Mouse (Mus musculus) G1E (cell line): ENCODE measurements at regions not wholly inside any gene's neighbourhood (a gene's known extent, or its start where the extent isn't known, plus 50 kb on each side); places are given as distances from the start of the nearest gene placed in this dataset.

Experiments used
- ATAC-seq: 2 replicates; pipeline ENCODE4 v1.8.0; 2016; ENCODE audit warnings: mild to moderate bottlenecking; ENCODE audit not compliant: insufficient number of reproducible peaks, poor library complexity, low FRiP score, severe bottlenecking; ENCODE audit errors: extremely low read depth
- DNase-seq: peaks from one replicate; pipeline ENCODE4 v3.0.0; 2012; ENCODE audit warnings: low spot score
- H3K27me3 ChIP-seq: 2 replicates; pipeline ENCODE4 v1.6.1; 2012; ENCODE audit warnings: mild to moderate bottlenecking, low read length, inconsistent platforms; ENCODE audit not compliant: insufficient read depth
- H3K36me3 ChIP-seq: replicated peaks from 2 replicates; pipeline ENCODE3; 2012; ENCODE audit warnings: mild to moderate bottlenecking, inconsistent platforms
- H3K4me1 ChIP-seq: 2 replicates; pipeline ENCODE4 v1.6.1; 2012; ENCODE audit warnings: low read depth, low read length, inconsistent platforms, mixed read lengths; ENCODE audit not compliant: insufficient read depth
- H3K4me3 ChIP-seq: 2 replicates; pipeline ENCODE4 v1.5.1; 2012; ENCODE audit warnings: low read depth, mild to moderate bottlenecking, inconsistent platforms, low read length, moderate library complexity, mixed read lengths
- H3K9me3 ChIP-seq: replicated peaks from 2 replicates; pipeline ENCODE4 v1.6.1; 2012; ENCODE audit warnings: inconsistent platforms
- CTCF ChIP-seq: IDR thresholded peaks from 2 replicates; pipeline ENCODE4 v1.5.1; 2012; ENCODE audit warnings: low read depth, low read length, inconsistent platforms, mixed read lengths
- GATA1 ChIP-seq: IDR thresholded peaks from 2 replicates; pipeline ENCODE4 v1.6.1; 2012; ENCODE audit warnings: borderline replicate concordance, low read length, inconsistent platforms, mixed read lengths
- GATA2 ChIP-seq: IDR thresholded peaks from 2 replicates; pipeline ENCODE4 v1.6.1; 2012; ENCODE audit warnings: low read depth, low read length, inconsistent platforms, borderline replicate concordance
- POLR2AphosphoS5 ChIP-seq: IDR thresholded peaks from 2 replicates; pipeline ENCODE4 v1.6.1; 2012; ENCODE audit warnings: low read depth, low read length, inconsistent platforms; ENCODE audit not compliant: insufficient replicate concordance
- TAL1 ChIP-seq: conservative IDR thresholded peaks from 2 replicates; pipeline ENCODE4 v1.6.1; 2012; ENCODE audit warnings: low read depth, low read length, inconsistent platforms, mixed read lengths

GRCm38 (mm10) chr5:24237201-24237600 lies 72.4 kb downstream of the Nupl2 start:
- peaks cover 8% of the 10 kb centered on the region for H3K27me3 ChIP-seq
- DNase-seq (no peak), ATAC-seq (no peak)
- H3K4me3 ChIP-seq = no peak overlapping the region
- no peaks in the 10 kb centered on the region for H3K36me3 ChIP-seq
- H3K4me1 ChIP-seq = no peaks in the 10 kb centered on the region
- H3K9me3 ChIP-seq = no peaks in the 10 kb centered on the region
- TF ChIP-seq GATA1 = no peak
- TF ChIP-seq POLR2AphosphoS5 = no peak
- no peak for TF ChIP-seq TAL1
- TF ChIP-seq CTCF = no peak
- no peak for TF ChIP-seq GATA2

- Histone ChIP-seq H3K36me3 (no peaks in the 10 kb centered on the region), H3K27me3 (peaks cover 8% of the 10 kb centered on the region), H3K9me3 (no peaks in the 10 kb centered on the region), H3K4me3 (no peak overlapping the region), H3K4me1 (no peaks in the 10 kb centered on the region)
- TF ChIP-seq POLR2AphosphoS5 = no peak
- no peak for TF ChIP-seq TAL1
- TF ChIP-seq GATA2 = no peak
- no peak for TF ChIP-seq CTCF
- TF ChIP-seq GATA1 = no peak
- ATAC-seq = no peak
- DNase-seq = no peak
Measured at GRCm38 (mm10) chr5:24239006-24239405, 74.2 kb downstream of the Nupl2 start.

GRCm38 (mm10) chr5:24244211-24244610 lies 79.4 kb downstream of the Nupl2 start:
- Histone ChIP-seq H3K27me3 (0 out of 2 replicates have a peak, but pooled peaks cover 5% of the 10 kb centered on the region), H3K4me3 (no peak overlapping the region), H3K9me3 (no peaks in the 10 kb centered on the region), H3K4me1 (no peaks in the 10 kb centered on the region), H3K36me3 (no peaks in the 10 kb centered on the region)
- ATAC-seq (no peak), DNase-seq (no peak)
- TF ChIP-seq GATA2 (no peak), POLR2AphosphoS5 (no peak), GATA1 (no peak)

GRCm38 (mm10) chr5:24255421-24255820 lies 90.7 kb downstream of the Nupl2 start:
- no peak for ATAC-seq
- DNase-seq = no peak
- TF ChIP-seq POLR2AphosphoS5 (no peak), TAL1 (no peak), GATA2 (no peak), CTCF (no peak), GATA1 (no peak)

GRCm38 (mm10) chr5:24261098-24261497 lies 90.3 kb downstream of the Kcnh2 start:
- H3K4me3 ChIP-seq = no peak overlapping the region
- no peak for TF ChIP-seq GATA1
- no peak for TF ChIP-seq POLR2AphosphoS5
- TF ChIP-seq GATA2 = no peak
- TF ChIP-seq CTCF = peak; percentile 75
- TF ChIP-seq TAL1 = no peak
- H3K36me3 ChIP-seq = no peaks in the 10 kb centered on the region
- H3K4me1 ChIP-seq = peaks cover 18% of the 10 kb centered on the region
- H3K9me3 ChIP-seq = peaks cover 5% of the 10 kb centered on the region
- peak; percentile 53 for DNase-seq
- no peak; the same call in 1 of the 2 replicates for ATAC-seq
- H3K27me3 ChIP-seq = peaks cover 33% of the 10 kb centered on the region

More at GRCm38 (mm10) chr5:24255421-24255820, 90.7 kb downstream of the Nupl2 start:
- no peaks in the 10 kb centered on the region for H3K4me1 ChIP-seq
- peaks cover 5% of the 10 kb centered on the region for H3K9me3 ChIP-seq
- no peaks in the 10 kb centered on the region for H3K36me3 ChIP-seq
- no peak overlapping the region for H3K4me3 ChIP-seq
- peaks cover 7% of the 10 kb centered on the region; the same call in 1 of the 2 replicates for H3K27me3 ChIP-seq

GRCm38 (mm10) chr5:24262146-24262545 lies 89.3 kb downstream of the Kcnh2 start:
- no peaks in the 10 kb centered on the region for H3K36me3 ChIP-seq
- ATAC-seq = no peak
- TF ChIP-seq GATA2 (no peak), CTCF (no peak), TAL1 (no peak), POLR2AphosphoS5 (no peak)
- H3K4me3 ChIP-seq = no peak overlapping the region
- peaks cover 25% of the 10 kb centered on the region for H3K4me1 ChIP-seq
- peaks cover 35% of the 10 kb centered on the region for H3K27me3 ChIP-seq
- peaks cover 5% of the 10 kb centered on the region for H3K9me3 ChIP-seq
- DNase-seq = no peak

- H3K4me1 ChIP-seq = peaks cover 25% of the 10 kb centered on the region
- ATAC-seq = no peak
- peaks cover 31% of the 10 kb centered on the region for H3K27me3 ChIP-seq
- H3K4me3 ChIP-seq = no peak overlapping the region
- TF ChIP-seq POLR2AphosphoS5 (no peak), CTCF (no peak), GATA2 (no peak), TAL1 (no peak), GATA1 (no peak)
- H3K9me3 ChIP-seq = no peaks in the 10 kb centered on the region
- no peak for DNase-seq
- H3K36me3 ChIP-seq = no peaks in the 10 kb centered on the region
Measured at GRCm38 (mm10) chr5:24264151-24264550, 87.3 kb downstream of the Kcnh2 start.
